Mouse (Mus musculus) ES-Bruce4 (cell line): ENCODE measurements at regions not wholly inside any gene's neighbourhood (a gene's known extent, or its start where the extent isn't known, plus 50 kb on each side); places are given as distances from the start of the nearest gene placed in this dataset.

Experiments used
- H3K27ac ChIP-seq: 2 replicates; pipeline ENCODE4 v1.5.1; 2012; ENCODE audit warnings: low read length, inconsistent platforms; ENCODE audit not compliant: insufficient read depth
- H3K27me3 ChIP-seq: 2 replicates; pipeline ENCODE4 v1.6.1; 2012; ENCODE audit warnings: mild to moderate bottlenecking, low read length, inconsistent platforms; ENCODE audit not compliant: control insufficient read depth, poor library complexity, insufficient read depth, severe bottlenecking
- H3K36me3 ChIP-seq: 2 replicates; pipeline ENCODE4 v1.6.1; 2012; ENCODE audit warnings: inconsistent platforms, mild to moderate bottlenecking, low read length, moderate library complexity; ENCODE audit not compliant: control insufficient read depth, poor library complexity, insufficient read depth, severe bottlenecking
- H3K4me1 ChIP-seq: one replicate; pipeline ENCODE4 v1.8.1; 2011; ENCODE audit warnings: low read length; ENCODE audit not compliant: control insufficient read depth, insufficient read depth
- H3K4me3 ChIP-seq: 2 replicates; pipeline ENCODE4 v1.5.1; 2011; ENCODE audit warnings: low read depth, mild to moderate bottlenecking, low read length
- H3K9ac ChIP-seq: 2 replicates; pipeline ENCODE4 v1.6.1; 2012; ENCODE audit warnings: low read depth, mild to moderate bottlenecking, inconsistent platforms; ENCODE audit not compliant: poor library complexity, severe bottlenecking
- H3K9me3 ChIP-seq: replicated peaks from 2 replicates; pipeline ENCODE4 v1.6.1; 2012; ENCODE audit warnings: mild to moderate bottlenecking, low read length, inconsistent platforms; ENCODE audit not compliant: control insufficient read depth, poor library complexity, insufficient read depth, severe bottlenecking
- CTCF ChIP-seq: IDR thresholded peaks from one replicate; pipeline ENCODE4 v1.8.1; 2011; ENCODE audit warnings: low read depth, low read length
- EP300 ChIP-seq: IDR thresholded peaks from 2 replicates; pipeline ENCODE4 v1.6.1; 2011; ENCODE audit warnings: low read depth, low read length; ENCODE audit not compliant: insufficient read depth
- POLR2A ChIP-seq: IDR thresholded peaks from one replicate; pipeline ENCODE4 v1.8.1; 2011; ENCODE audit warnings: low read length; ENCODE audit not compliant: insufficient read depth

GRCm38 (mm10) chr6:4193286-4193685, 106.5 kb upstream of the Bet1 start:
- Histone ChIP-seq H3K4me3 (no peak overlapping the region), H3K9ac (no peak overlapping the region), H3K4me1 (no peaks in the 10 kb centered on the region), H3K27ac (no peak overlapping the region), H3K9me3 (no peaks in the 10 kb centered on the region), H3K36me3 (no peaks in the 10 kb centered on the region), H3K27me3 (no peaks in the 10 kb centered on the region; the same call in 1 of the 2 replicates)
- TF ChIP-seq EP300 (no peak), CTCF (no peak), POLR2A (no peak)

GRCm38 (mm10) chr6:4201176-4201575, 114.4 kb upstream of the Bet1 start:
- no peaks in the 10 kb centered on the region for H3K27me3 ChIP-seq
- no peaks in the 10 kb centered on the region for H3K36me3 ChIP-seq
- H3K9ac ChIP-seq: no peak overlapping the region
- no peaks in the 10 kb centered on the region for H3K9me3 ChIP-seq
- TF ChIP-seq POLR2A (no peak), EP300 (no peak), CTCF (no peak)
- H3K4me1 ChIP-seq: no peaks in the 10 kb centered on the region
- H3K4me3 ChIP-seq: no peak overlapping the region
- H3K27ac ChIP-seq: no peak overlapping the region

- TF ChIP-seq POLR2A (no peak), EP300 (no peak), CTCF (no peak)
- no peaks in the 10 kb centered on the region for H3K36me3 ChIP-seq
- no peaks in the 10 kb centered on the region for H3K4me1 ChIP-seq
- H3K9me3 ChIP-seq: no peaks in the 10 kb centered on the region
- no peak overlapping the region for H3K27ac ChIP-seq
- H3K27me3 ChIP-seq: no peaks in the 10 kb centered on the region
- no peak overlapping the region for H3K4me3 ChIP-seq
- no peak overlapping the region for H3K9ac ChIP-seq
These were observed 118.9 kb upstream of the Bet1 start for GRCm38 (mm10) chr6:4205681-4206080.

DNA sequence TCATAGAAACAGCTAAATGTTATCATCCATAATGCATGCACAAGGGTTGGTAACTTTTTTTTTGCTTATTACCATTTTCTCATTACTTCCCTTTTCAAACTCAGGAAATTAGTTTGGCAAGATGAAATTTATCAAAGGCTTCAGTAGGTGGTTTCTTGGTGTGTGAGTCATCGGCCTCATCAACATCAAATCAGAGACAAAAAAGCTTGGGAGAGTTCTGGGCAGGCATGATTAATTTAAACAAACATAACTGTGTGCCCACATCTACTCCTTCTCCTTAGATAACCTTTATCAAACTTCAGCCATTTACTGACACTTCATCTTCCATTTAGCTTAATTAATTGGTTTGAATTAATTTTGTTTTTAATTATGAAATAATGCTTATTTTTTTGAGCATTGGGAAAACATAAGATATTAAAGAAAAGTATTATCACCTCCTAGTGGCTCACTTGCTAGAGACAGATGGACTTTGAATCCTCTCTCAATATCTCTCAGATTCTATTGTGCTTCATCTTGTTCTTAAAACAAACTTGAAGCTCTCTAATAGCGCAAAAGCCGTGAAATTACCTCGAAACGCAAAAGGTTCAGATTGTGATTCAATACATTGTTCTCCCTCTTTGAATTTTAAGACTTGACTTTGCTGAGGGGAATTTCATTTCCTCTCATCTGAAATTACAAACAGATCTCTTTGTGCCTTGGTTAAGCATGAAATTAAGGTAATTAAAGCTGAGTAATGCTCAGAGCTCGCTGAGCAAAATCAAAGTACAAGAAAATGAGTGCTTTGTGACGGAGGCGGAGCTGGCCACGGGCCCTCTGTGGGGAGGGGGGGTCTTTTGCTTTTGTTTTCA, 158.7 kb upstream of the Bet1 start:
- TF ChIP-seq CTCF (no peak), EP300 (no peak), POLR2A (no peak)
- no peak overlapping the region for H3K9ac ChIP-seq
- H3K27ac ChIP-seq: no peak overlapping the region
- H3K4me3 ChIP-seq: no peak overlapping the region
- no peaks in the 10 kb centered on the region for H3K4me1 ChIP-seq
- no peaks in the 10 kb centered on the region for H3K27me3 ChIP-seq
- no peaks in the 10 kb centered on the region for H3K36me3 ChIP-seq
- H3K9me3 ChIP-seq: no peaks in the 10 kb centered on the region

- no peak overlapping the region for H3K9ac ChIP-seq
- no peaks in the 10 kb centered on the region for H3K36me3 ChIP-seq
- no peaks in the 10 kb centered on the region for H3K9me3 ChIP-seq
- no peaks in the 10 kb centered on the region for H3K27me3 ChIP-seq
- H3K4me3 ChIP-seq: no peak overlapping the region
- H3K4me1 ChIP-seq: no peaks in the 10 kb centered on the region
- H3K27ac ChIP-seq: no peak overlapping the region
- TF ChIP-seq CTCF: no peak
- no peak for TF ChIP-seq POLR2A
- TF ChIP-seq EP300: no peak
These were observed 159.3 kb upstream of the Bet1 start for GRCm38 (mm10) chr6:4246113-4246419.

- H3K27me3 ChIP-seq: no peaks in the 10 kb centered on the region
- no peaks in the 10 kb centered on the region for H3K36me3 ChIP-seq
- no peak overlapping the region for H3K27ac ChIP-seq
- no peak overlapping the region for H3K9ac ChIP-seq
- no peak for TF ChIP-seq CTCF
- TF ChIP-seq EP300: no peak
- TF ChIP-seq POLR2A: no peak
- H3K4me1 ChIP-seq: no peaks in the 10 kb centered on the region
- no peaks in the 10 kb centered on the region for H3K9me3 ChIP-seq
- no peak overlapping the region for H3K4me3 ChIP-seq
These were observed 189.8 kb upstream of the Bet1 start for GRCm38 (mm10) chr6:4276607-4277006.
